Mouse (Mus musculus): Measurements from ENCODE around the gene Zic5.

The Zic5 gene

GRCm38 (mm10) chr14:122427204-122427560, 38.3 kb downstream of the Zic5 start:
- peak; percentile 69 for DNase-seq

GRCm38 (mm10) chr14:122426529-122427203, 38.8 kb downstream of the Zic5 start:
- no peak for DNase-seq

GRCm38 (mm10) chr14:122424441-122424840, 41.0 kb downstream of the Zic5 start:
- no peak for DNase-seq

GRCm38 (mm10) chr14:122416166-122416771, 49.2 kb downstream of the Zic5 start:
- no peak for DNase-seq

- no peak for DNase-seq
These were observed 50.7 kb downstream of the Zic5 start for GRCm38 (mm10) chr14:122414786-122415185.

- DNase-seq, result no peak
These were observed 51.9 kb downstream of the Zic5 start for GRCm38 (mm10) chr14:122413542-122413928.

GRCm38 (mm10) chr14:122412841-122413541, 52.5 kb downstream of the Zic5 start:
- no peak for DNase-seq

Data from retina, postnatal 1 day (tissue).